Mouse (Mus musculus) olfactory bulb, adult 2 months (tissue): Measurements from ENCODE around the gene Hsp90ab1.

Source experiments
- CTCF ChIP-seq: fragments of 200-500 bp; IDR thresholded peaks from 2 replicates; pipeline ENCODE4 v1.5.1; 2012; ENCODE audit warnings: low read depth, mild to moderate bottlenecking, low read length, moderate library complexity; ENCODE audit not compliant: insufficient read depth
- POLR2A ChIP-seq: fragments of 200-500 bp; IDR thresholded peaks from 2 replicates; pipeline ENCODE4 v1.6.1; 2012; ENCODE audit warnings: mild to moderate bottlenecking, low read depth, low read length, moderate library complexity; ENCODE audit not compliant: insufficient read depth

GRCm38 (mm10) chr17:45546941-45547340 is 26.1 kb downstream of the Hsp90ab1 start:
- TF ChIP-seq CTCF (no peak), POLR2A (no peak)
